Mouse (Mus musculus): Measurements from ENCODE around the gene Map4k3.

GRCm38 (mm10) chr17:80572187-80572935 lies 155.9 kb downstream of the Map4k3 start:
- no peak for TF ChIP-seq ZC3H11A (IDR thresholded peaks at IDR 0.05; ENCODE audit: low read depth, low read length)
- no peak for TF ChIP-seq CTCF (IDR thresholded peaks at IDR 0.05 in 2 of 3, conservative IDR thresholded peaks at IDR 0.05 in 1 of 3; ENCODE audit: control insufficient read depth in 1 of 3, insufficient read depth in 1 of 3, low read depth in 2 of 3, low read length in 3 of 3, poor library complexity in 1 of 3, severe bottlenecking in 1 of 3)
- TF ChIP-seq TCF12 (IDR thresholded peaks at IDR 0.05; ENCODE audit: low read depth, low read length): no peak
- TF ChIP-seq MAFK (IDR thresholded peaks at IDR 0.05; ENCODE audit: borderline replicate concordance, low read depth, low read length): no peak
- TF ChIP-seq MYC (IDR thresholded peaks at IDR 0.05; ENCODE audit: low read depth, low read length): no peak
- TF ChIP-seq ELF1 (IDR thresholded peaks at IDR 0.05; ENCODE audit: low read depth, low read length): no peak
